Mouse (Mus musculus): ENCODE results near the gene Tnfaip3. TPM values are rescaled to one million over a fixed set of nuclear protein-coding genes. Genes with fewer than 3 reads are reported as not detected.

Gene Tnfaip3
- polyA plus RNA-seq, 1 experiment from 2014 or later = 1.6 TPM

DNA sequence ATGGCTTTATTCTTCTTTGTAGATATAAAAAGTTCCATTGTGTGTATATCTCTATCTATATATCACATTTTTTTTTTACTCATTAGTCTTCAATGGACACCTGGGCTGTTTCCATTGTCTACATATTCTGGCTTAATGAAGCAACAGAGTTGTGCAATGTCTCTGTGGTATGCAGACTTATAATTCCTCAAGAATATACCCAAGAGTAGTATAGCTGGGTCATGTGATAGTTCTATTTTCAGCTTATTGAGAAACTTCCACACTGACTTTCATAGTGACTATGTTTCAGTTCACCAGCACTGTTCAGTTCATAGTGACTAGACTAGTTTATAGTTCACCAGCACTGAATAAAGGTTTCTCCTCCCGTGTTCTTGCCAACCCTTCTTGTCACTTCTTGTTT, 38.1 kb upstream of the Tnfaip3 start:
- no peak for ATAC-seq (ENCODE audit: insufficient read depth)
- DNase-seq = no peak
- no peak for TF ChIP-seq CTCF (IDR thresholded peaks at IDR 0.05; ENCODE audit: low read depth)
- Histone ChIP-seq H3K27me3 (ENCODE audit: insufficient read depth, low read length) (no peaks in the 10 kb centered on the region), H3K9ac (no peak overlapping the region), H3K4me2 (no peak overlapping the region), H3K4me3 (ENCODE audit: low read depth, low read length) (no peak overlapping the region), H3K27ac (ENCODE audit: low read depth) (no peak overlapping the region), H3K36me3 (ENCODE audit: insufficient read depth) (no peaks in the 10 kb centered on the region), H3K9me3 (ENCODE audit: low read depth, low read length) (no peaks in the 10 kb centered on the region), H3K4me1 (ENCODE audit: insufficient read depth) (no peaks in the 10 kb centered on the region)
- 76% methylated on average over 1 of the region's 1 CpGs for WGBS

DNA sequence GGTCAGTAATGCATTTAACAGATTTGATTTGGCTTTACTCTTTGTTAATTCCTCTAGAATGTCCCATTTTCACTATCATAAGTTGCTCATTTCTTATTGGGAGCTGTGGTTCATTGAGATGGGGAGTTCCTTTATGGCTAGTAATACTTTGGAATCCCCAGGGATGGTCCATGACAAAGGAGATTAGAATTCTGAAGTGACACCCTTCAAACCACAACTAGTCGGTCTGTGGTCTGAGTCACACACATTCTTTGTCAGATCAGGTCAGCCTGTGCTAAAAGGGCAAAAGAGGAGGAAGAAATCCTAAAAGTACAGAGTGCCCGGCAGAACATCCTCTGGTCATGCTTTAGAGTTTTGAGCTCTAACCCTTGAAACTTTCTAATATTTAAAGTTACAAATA, 30.5 kb upstream of the Tnfaip3 start:
- Histone ChIP-seq H3K4me2 (no peak overlapping the region), H3K36me3 (ENCODE audit: insufficient read depth) (no peaks in the 10 kb centered on the region), H3K27ac (ENCODE audit: low read depth) (no peak overlapping the region), H3K9ac (no peak overlapping the region), H3K27me3 (ENCODE audit: insufficient read depth, low read length) (no peaks in the 10 kb centered on the region), H3K4me1 (ENCODE audit: insufficient read depth) (no peaks in the 10 kb centered on the region), H3K4me3 (ENCODE audit: low read depth, low read length) (no peak overlapping the region), H3K9me3 (ENCODE audit: low read depth, low read length) (no peaks in the 10 kb centered on the region)
- 61% methylated on average over 2 of the region's 2 CpGs for WGBS
- no peak for TF ChIP-seq CTCF (IDR thresholded peaks at IDR 0.05; ENCODE audit: low read depth)
- DNase-seq (no peak), ATAC-seq (ENCODE audit: insufficient read depth) (no peak)

DNA sequence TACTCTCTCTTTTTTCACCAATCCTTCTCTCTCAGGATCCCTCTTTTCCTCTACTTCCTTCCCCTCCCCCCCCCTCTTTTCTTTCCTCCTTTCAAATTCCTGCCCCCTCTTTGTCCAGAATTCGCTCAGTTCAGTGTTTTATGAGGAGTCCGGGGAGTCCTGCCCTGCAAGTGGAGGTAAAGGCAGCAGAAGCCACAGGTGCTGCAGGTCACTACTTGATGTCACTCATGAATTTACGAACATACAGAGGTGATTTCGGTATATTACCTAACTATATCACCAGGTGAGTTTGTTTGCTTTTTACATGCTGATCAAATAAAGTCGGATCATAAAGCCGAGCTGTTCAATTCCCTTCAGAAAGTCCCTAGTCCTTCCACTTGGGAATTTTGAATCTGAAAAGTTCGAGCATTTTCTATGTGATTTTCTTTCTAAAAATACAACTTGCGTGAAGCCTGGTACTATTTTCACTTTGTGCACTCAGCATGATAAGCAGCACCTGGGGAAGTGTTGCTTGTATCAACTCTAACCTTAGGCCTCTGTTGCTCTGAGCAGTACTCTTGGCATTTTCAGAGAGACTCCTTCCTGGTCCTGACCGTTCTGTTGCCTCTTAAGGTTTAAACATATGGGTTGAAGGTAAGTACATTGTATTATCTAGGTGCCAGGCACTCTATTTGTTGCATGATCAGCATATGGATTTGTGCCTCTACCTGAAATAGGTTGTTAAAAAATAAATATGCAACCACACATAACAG, 29.5 kb upstream of the Tnfaip3 start:
- WGBS = 63% methylated on average over 9 of the region's 9 CpGs

DNA sequence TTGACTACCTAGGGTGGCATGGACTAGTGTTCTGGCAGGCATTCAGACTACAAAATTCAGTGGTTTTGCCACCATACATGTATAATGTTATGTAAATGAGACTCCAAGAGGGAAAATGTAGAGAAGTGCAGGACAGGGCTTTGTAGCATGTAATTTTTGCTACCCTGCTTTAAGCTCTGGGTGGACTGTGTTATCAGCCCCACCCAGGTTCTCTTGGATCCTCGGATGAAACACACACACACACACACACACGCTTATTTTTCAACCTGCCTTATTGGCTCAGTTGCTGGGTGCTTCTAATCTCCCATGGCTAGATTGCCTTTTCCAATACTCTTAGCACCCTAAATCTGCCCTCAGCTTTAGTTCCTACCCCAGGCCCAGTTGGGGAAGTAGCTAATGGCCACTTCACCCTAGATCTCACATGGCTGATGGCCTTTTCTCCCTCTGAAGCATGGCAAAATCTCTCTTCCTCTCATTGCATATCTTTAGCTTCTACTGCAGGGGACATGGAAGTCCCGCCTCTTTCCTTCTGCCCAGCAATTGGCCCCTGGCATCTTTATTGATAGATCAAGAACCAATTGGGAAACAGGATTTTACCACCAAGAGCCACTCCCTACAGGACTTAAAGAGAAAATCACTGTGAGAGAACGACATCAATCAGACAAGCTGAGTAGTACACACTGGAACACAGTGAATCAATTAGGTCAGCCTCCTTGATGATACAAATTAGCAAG, 28.2 kb upstream of the Tnfaip3 start:
- Histone ChIP-seq H3K9me3 (ENCODE audit: low read depth, low read length) (no peaks in the 10 kb centered on the region), H3K4me1 (ENCODE audit: insufficient read depth) (no peaks in the 10 kb centered on the region), H3K27ac (ENCODE audit: low read depth) (no peak overlapping the region), H3K4me3 (ENCODE audit: low read depth, low read length) (no peak overlapping the region), H3K9ac (no peak overlapping the region), H3K4me2 (no peak overlapping the region), H3K36me3 (ENCODE audit: insufficient read depth) (no peaks in the 10 kb centered on the region), H3K27me3 (ENCODE audit: insufficient read depth, low read length) (no peaks in the 10 kb centered on the region)
- DNase-seq (peak; percentile 27), ATAC-seq (ENCODE audit: insufficient read depth) (no peak)
- 64% methylated on average over 4 of the region's 4 CpGs for WGBS
- no peak for TF ChIP-seq CTCF (IDR thresholded peaks at IDR 0.05; ENCODE audit: low read depth)

More for the DNA sequence above, 29.5 kb upstream of the Tnfaip3 start:
- H3K4me2 ChIP-seq = no peak overlapping the region
- TF ChIP-seq CTCF (IDR thresholded peaks at IDR 0.05; ENCODE audit: low read depth) = no peak
- H3K4me3 ChIP-seq (ENCODE audit: low read depth, low read length) = no peak overlapping the region
- H3K27me3 ChIP-seq (ENCODE audit: insufficient read depth, low read length) = no peaks in the 10 kb centered on the region
- no peaks in the 10 kb centered on the region for H3K9me3 ChIP-seq (ENCODE audit: low read depth, low read length)
- H3K4me1 ChIP-seq (ENCODE audit: insufficient read depth) = no peaks in the 10 kb centered on the region
- no peak for DNase-seq
- no peak overlapping the region for H3K27ac ChIP-seq (ENCODE audit: low read depth)
- ATAC-seq (ENCODE audit: insufficient read depth) = no peak
- H3K9ac ChIP-seq = no peak overlapping the region
- H3K36me3 ChIP-seq (ENCODE audit: insufficient read depth) = no peaks in the 10 kb centered on the region

DNA sequence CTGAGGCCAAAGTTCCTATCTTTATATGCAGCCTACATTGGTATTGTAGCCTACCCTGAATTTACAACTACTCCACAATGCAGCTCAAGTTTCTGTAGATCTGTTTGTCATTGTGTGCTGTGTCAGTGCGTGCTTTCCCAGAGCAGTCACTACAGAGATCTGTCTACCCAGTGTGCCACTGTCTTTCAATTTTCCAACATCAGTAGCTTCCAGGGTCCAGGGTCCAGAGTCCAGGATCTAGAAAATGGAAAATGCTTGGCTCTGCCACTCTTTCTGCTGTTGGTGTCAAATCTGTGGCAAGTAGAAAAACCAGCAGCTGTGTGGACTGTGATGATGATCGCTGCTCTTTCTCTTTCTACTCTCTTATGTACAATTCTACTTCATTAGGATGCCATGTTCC, 24.7 kb upstream of the Tnfaip3 start:
- ATAC-seq (ENCODE audit: insufficient read depth) = no peak
- 85% methylated on average over 2 of the region's 2 CpGs for WGBS
- no peaks in the 10 kb centered on the region for H3K4me1 ChIP-seq (ENCODE audit: insufficient read depth)
- no peaks in the 10 kb centered on the region for H3K9me3 ChIP-seq (ENCODE audit: low read depth, low read length)
- no peak overlapping the region for H3K9ac ChIP-seq
- TF ChIP-seq CTCF (IDR thresholded peaks at IDR 0.05; ENCODE audit: low read depth) = no peak
- no peaks in the 10 kb centered on the region for H3K27me3 ChIP-seq (ENCODE audit: insufficient read depth, low read length)
- DNase-seq = no peak
- no peaks in the 10 kb centered on the region for H3K36me3 ChIP-seq (ENCODE audit: insufficient read depth)
- H3K4me2 ChIP-seq = no peak overlapping the region
- no peak overlapping the region for H3K27ac ChIP-seq (ENCODE audit: low read depth)
- H3K4me3 ChIP-seq (ENCODE audit: low read depth, low read length) = no peak overlapping the region

DNA sequence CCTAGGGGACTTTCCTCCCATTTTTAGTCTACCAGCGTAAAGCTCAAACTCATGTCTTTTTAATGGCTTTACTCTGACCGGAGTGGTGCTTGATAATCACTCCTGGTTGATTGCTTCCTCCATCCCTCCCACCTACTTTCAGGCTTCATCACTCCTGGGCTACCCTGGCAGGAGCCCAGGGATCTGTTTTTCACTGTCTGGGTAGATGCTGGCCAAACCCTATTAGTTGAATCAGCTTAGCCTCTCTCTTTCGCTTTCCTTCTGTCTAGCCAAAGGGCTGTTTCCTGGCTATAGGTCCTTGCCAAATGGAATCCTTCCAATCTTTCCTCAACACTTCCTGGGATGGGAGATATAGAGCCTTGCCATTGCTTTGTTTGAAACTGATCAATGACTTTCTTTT, 19.3 kb upstream of the Tnfaip3 start:
- whole genome bisulfite sequencing = 63% methylated on average over 3 of the region's 3 CpGs

DNA sequence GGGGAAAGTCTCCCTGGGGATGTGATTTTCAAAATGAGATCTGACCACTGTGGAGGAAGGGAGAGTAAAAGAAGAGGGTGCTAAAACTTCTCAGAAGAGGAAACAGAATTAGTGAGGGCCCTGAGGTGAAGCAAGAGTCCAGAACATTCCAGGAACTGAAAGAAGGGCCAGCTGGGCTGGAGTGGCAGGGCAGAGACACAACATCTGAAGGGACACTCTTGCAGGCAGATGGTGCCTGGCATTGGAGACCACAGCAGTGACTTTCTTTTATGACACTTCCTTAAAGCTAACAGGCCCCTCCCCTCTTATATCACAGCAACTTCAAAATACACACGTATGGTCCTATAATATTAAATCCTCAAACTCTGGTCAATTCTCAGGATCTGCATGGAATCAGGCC, 18.2 kb upstream of the Tnfaip3 start:
- Histone ChIP-seq H3K9me3 (ENCODE audit: low read depth, low read length) (no peaks in the 10 kb centered on the region), H3K9ac (no peak overlapping the region), H3K4me3 (ENCODE audit: low read depth, low read length) (no peak overlapping the region), H3K27me3 (ENCODE audit: insufficient read depth, low read length) (no peaks in the 10 kb centered on the region), H3K4me1 (ENCODE audit: insufficient read depth) (no peaks in the 10 kb centered on the region), H3K27ac (ENCODE audit: low read depth) (no peak overlapping the region), H3K36me3 (ENCODE audit: insufficient read depth) (no peaks in the 10 kb centered on the region), H3K4me2 (no peak overlapping the region)
- 83% methylated on average over 1 of the region's 1 CpGs for WGBS
- no peak for DNase-seq
- no peak for TF ChIP-seq CTCF (IDR thresholded peaks at IDR 0.05; ENCODE audit: low read depth)
- ATAC-seq (ENCODE audit: insufficient read depth) = no peak

More for the DNA sequence above, 19.3 kb upstream of the Tnfaip3 start:
- no peaks in the 10 kb centered on the region for H3K4me1 ChIP-seq (ENCODE audit: insufficient read depth)
- H3K27me3 ChIP-seq (ENCODE audit: insufficient read depth, low read length) = no peaks in the 10 kb centered on the region
- H3K27ac ChIP-seq (ENCODE audit: low read depth) = no peak overlapping the region
- H3K4me3 ChIP-seq (ENCODE audit: low read depth, low read length) = no peak overlapping the region
- no peak overlapping the region for H3K9ac ChIP-seq
- no peak overlapping the region for H3K4me2 ChIP-seq
- H3K36me3 ChIP-seq (ENCODE audit: insufficient read depth) = no peaks in the 10 kb centered on the region
- DNase-seq = peak; percentile 40
- no peak for TF ChIP-seq CTCF (IDR thresholded peaks at IDR 0.05; ENCODE audit: low read depth)
- H3K9me3 ChIP-seq (ENCODE audit: low read depth, low read length) = no peaks in the 10 kb centered on the region
- peak; percentile 58; the same call in 1 of the 2 replicates for ATAC-seq (ENCODE audit: insufficient read depth)

All from lung, embryonic 14.5 days (tissue).